Mouse (Mus musculus): ENCODE data around the gene Ap2s1.
"Not testable (repeated sequence)": the region's sequence is repeated elsewhere in the genome, so short reads cannot be mapped to it uniquely, and the experiment has no call there.

The Ap2s1 gene

DNA sequence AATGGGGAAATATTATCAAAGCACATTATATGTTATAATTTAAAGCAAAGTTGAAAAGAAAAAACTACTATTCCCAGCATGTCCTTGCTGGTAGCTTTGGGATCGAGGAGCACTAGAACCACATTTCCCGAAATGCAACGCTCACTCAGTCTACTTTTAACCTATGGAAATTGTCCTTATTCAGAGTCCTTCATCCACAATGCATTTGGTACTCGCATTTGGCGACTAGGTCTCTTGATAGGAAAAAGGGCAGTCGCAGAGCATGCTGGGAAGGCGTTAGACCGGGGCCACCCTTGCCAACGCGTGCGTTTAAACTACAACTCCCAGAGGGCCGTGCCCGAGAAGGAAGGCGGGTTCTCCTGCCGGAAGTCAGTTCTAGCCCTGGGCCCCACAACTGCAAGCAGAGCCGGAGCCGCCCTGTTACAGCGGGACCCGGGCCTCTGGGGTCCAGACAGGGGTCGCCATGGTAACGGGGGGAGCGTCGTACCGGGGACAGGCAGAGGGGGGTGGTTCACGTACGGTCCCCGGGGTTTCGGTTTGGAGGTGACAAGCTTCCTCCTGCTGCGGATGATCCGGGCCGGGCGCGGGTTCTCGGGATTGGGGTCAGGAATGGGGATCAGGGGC, at the start of gene Ap2s1:
Gene Ap2s1, plus strand, starts transcription at position 338 of the 624 bp plus-strand sequence.
- DNase-seq (ENCODE audit: low spot score), result peak; percentile 96

DNA sequence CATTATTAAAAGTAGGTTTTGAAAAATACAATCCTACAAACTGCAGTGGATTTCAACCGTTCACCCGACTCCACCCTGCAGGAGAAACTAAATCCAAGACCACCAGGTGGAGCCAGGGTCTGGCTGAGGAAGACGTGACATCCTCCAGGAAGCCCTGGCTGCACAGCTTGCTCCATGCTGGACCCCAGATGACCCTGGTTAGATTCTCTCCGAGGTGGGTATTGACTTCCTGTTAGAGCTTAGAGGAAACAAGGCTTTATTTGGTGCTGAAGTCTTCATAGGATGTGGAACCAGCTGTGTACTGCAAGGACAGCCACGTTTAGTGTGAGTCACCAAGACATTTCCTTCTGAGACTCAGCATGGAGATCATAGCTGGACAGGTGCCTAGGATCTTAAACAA, 49.0 kb upstream of the Ap2s1 start:
- no peak for DNase-seq (ENCODE audit: low spot score)

DNA sequence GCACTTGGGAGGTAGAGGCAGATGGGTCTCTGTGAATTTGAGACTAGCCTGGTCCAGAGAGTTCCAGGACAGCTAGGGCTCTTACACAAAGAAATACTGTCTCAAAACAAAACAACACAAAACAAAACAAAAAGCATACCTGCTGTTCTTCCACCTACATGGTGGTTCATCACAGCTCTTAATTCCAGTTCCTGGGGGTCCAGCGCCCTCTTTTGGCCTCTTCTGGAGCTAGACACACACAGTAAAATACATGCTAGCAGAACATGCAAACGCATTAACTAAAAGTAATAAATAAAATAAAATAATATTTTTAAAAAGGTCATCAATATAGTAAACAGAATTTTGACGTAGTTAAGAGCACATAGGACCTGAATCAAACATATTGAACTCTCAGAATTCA, 43.2 kb upstream of the Ap2s1 start:
- DNase-seq (ENCODE audit: low spot score), result no peak

DNA sequence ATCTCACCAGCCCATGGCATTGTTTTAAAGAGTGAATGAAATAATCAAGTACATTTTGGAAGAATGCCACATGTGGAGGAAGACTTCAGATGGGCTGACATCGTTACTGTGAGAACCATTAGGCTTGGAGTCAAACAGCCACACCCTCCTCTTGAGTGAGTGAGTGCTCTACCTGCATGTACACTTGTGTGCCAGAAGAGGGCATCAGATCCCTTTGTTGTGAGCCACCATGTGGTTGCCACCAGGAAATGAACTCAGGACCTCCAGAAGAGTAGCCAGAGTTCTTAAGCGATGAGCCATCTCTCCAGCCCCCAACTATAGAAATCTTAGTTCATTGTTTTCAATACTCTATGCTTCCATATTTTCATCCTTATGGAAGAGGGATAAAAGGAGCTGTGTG, 39.2 kb upstream of the Ap2s1 start:
- DNase-seq (ENCODE audit: low spot score), result no peak

DNA sequence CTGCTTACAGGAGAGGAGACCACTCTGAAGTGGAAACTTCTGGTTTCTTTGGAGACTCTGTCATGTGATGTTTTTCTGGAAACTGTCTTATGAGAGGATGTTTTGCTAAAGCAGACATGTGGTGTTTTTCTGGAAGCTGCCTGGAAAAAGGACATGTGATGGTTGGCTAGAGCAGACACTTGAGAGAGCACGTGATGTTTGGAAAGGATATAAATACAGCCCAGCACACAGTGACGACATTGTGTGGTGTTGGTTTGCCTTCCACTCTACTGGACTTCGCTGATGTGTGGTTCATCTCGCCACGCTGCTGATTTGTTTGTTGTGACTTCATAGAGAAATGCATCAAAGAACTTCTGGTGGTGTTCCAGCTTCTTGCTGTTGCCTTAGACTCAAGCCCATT, 37.6 kb upstream of the Ap2s1 start:
- no peak for DNase-seq (ENCODE audit: low spot score)

DNA sequence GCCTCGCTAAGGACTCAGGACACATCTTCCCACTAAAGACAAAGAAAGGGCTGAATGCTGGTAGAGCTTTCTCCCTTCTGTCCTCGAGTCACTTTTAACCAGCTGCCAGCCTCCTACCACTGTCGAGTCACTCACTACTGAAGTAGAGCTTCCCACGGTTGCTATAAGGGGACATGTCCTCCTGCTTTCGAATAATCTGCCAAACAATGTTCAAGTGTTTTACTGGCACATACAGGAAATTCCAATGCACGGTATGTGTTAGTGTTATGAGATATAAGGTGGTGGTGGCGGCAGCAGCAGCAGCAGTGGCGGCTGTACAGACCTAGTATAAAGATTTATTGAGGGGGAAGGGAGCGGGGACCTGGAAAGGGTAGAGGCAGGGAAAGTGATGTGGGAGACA, 31.8 kb upstream of the Ap2s1 start:
- DNase-seq (ENCODE audit: low spot score), result no peak

DNA sequence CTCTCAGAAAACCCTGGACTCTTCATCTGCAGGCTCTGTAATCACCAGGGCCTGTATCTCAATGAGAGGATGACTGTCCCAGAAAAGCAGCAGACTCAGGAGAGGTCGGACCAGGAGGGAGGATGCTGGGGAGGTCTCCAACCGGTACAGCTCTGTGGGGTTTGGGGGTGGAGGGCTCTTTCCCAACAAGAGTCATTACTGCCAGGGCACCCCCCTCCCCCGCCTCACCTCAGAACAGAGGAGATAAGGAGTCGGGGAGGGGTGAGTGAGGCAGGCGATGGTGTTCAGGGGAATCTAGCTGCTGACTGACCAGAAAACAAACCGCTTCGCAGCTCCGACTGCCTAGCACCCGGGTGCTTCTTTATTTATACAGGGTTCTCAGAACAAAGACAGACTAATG, 30.0 kb upstream of the Ap2s1 start:
- no peak for DNase-seq (ENCODE audit: low spot score)

DNA sequence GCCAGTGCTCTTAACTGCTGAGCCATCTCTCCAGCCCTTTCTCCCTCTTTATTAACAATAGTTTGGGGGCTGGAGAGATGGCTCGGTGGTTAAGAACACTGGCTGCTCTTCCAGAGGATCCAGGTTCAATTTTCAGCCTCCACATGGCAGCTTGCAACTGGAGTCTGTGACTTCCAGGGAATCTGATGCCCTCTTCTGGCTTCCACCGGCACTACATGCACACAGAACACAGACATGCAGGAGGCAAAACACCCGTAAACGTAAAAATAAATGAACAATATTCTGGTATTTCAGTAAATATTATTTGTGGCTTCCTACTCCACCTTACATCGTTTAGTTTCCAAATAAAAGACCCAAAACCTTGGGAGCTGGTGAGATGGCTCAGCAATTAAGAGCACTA, 27.6 kb upstream of the Ap2s1 start:
- DNase-seq (ENCODE audit: low spot score), result no peak

DNA sequence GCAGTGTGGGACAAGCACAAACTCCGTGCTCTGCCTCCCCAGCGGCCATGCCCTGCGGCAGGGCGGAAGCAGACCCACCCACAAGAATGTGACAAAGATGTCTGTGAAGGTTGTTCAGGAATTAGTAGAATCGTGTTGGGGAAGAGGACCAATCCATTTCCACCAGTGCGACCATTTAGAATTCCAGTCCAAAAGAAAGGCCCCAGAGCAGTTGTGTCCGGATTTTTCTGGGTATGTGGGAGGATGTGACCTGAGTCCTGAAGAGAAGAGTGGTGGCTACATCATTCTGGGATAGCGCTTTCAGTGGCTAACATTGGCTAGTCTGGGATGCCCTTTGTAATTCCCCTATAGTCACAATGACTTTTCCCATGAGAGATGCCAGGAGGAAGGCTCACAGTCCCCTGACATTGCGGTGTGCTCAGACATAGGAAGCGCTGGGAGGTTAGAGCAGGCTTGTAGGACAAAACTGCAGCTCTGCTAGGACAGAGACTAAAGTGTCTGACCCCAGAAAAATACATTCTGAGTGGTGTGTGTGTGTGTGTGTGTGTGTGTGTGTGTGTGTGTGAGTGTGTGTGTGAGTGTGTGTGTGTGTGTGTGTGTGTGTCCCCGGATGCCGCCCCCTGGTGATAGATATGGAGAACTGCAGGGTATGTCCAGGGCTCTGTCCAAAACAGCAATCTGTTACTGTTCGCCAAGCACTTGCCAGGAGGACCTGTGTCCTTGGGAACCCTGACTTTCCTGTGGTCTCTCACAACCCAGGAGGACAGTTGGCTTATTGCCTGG, 25.4 kb upstream of the Ap2s1 start:
- DNase-seq (ENCODE audit: low spot score), result no peak

DNA sequence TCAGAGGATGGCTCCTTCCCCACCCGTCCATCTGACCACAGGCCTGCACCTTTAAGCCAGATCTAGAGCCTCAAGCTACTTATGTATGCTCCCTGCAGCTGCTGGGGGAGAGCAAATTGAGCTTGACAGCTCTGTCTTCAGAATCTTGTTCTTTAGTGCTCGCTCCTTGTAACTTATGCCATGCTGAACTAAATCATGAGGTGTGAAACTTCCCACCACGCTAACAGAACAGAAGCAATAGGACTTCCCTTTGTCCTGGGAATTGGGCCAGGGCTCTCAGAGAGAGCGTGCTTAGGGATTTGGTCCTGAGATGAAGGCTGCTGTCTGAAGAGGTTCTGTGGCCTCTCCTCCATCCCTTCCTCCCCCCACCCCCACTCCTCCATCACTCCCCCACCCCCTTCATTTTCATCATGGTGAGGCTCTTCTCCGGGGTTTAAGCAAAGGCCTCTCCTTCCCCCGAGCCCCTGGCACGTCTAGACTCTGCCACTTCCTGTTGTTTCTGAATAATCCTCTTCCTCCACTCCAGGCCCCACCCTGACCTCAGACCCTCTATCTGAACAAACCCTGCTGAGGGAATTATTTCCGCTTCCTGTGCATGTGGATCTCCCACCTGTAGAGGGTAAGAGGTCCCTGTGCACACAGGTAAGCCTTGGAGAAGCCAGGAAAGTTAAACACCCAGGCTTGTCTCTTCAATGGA, 21.6 kb upstream of the Ap2s1 start:
- DNase-seq (ENCODE audit: low spot score), result not testable (repeated sequence)

DNA sequence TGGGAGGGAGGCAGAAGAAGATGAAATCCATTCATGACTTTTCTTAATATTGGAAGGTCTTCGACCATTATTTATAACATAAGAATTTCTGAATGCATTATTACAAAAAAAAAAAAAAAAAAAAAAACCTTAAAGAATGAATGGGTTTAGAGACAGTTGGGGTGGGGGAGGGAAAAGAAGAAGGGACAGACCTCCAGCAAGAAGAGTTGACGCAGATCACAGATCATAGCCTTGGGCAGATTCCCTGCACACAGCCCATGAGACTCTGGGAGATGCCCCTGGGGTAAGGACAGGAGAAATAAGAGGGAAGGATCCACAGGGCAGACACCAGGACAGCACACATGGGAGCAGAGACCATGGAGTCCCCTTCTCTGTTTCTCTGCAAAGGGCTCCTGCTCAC, 16.6 kb upstream of the Ap2s1 start, which contains the start of gene Ceacam9:
Gene Ceacam9, plus strand, starts transcription at position 301 of the 400 bp plus-strand sequence.
- no peak for DNase-seq (ENCODE audit: low spot score)

DNA sequence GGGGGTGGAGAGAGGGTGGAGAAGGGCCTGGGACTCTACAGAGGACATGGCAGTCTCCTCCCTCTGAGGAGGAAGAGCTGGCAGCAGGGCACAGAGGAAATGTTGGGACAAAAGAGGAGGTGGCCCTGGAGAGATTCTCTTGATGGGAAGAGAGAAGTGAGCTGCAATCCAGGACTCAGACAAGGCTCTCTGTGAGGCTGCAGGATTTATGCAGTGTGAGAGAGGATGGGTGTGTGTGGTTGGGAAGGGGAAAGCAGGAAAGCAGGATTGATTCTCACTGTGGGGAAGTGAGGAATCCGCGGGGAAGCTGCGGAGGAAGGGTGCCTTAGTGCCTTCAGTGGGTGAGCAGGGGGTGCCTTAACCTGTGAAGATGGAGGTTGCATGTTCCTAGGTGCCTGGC, 15.7 kb upstream of the Ap2s1 start:
- DNase-seq (ENCODE audit: low spot score), result not testable (repeated sequence)

DNA sequence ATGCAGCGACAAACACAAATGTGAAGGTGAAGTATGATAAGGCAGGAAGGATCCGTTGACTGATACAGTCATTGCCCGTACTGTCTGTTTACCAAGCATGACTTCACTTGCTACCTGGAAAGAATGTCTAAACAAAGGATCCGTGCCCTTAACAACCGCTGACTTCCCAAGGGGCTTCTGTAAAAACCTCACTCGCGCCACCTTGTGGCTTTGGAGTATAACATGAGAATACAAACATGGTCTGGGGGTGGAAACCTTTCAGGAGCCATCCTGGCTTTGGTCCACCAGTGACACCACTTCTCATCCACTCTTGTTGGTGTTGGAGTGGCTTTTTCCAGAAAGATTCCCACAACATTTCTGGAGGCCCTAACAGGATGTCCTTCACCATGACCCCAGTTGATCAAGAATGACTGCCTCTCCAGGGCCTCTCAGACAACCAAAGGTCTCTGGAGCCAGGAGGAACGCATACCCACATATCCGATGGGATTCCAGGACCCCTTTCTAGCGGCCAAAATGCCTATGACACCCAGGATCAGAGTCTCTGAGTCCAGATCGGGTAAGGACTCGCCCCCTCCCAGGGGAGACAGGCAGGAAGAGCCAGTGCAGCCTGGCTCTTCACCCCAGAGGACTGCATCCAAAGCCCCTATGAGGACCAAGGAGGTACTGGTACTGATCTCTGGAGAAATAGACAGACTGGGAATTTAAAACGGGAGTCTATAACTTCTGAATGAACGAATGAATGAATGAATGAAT, 9.4 kb upstream of the Ap2s1 start:
- peak; percentile 27 for DNase-seq (ENCODE audit: low spot score)

DNA sequence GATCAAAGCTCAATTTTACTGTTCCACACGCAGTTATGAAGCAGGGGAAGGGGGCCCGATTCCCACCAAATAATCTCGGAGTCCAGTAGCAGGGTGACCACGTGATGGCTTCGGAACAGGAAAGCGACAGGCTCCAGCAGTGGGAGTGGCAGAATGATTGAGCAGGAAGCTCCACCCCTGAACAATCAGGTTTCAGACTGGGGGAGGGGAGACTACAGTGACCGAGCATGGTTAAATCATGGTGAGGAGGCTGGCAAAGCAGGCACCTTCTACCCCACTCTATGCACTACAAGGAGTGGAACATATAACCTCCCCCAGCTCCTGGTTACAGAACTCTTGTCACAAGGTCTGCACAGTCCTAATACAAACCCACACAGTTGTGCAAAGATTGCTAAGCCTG, 8.6 kb upstream of the Ap2s1 start:
- DNase-seq (ENCODE audit: low spot score), result not testable (repeated sequence)

DNA sequence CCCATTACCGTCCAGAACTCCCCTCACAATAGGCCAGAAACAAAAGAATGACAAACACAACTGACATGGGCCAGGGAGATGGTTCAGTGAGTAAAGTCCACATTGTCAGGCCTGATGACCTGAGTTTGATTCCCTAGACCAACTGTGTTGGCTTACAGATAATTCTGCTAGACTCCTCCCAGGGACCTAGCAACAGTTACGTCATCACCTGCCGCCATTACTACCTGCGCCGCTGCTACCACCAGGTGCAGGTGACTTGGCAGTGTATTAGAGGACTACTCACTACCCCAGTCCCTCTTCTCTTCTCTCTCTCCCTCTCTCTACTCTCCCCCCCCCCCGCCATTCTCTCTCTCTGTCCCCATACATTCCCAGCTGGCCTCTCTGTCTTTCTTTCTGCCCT, 7.4 kb upstream of the Ap2s1 start:
- DNase-seq (ENCODE audit: low spot score), result no peak

DNA sequence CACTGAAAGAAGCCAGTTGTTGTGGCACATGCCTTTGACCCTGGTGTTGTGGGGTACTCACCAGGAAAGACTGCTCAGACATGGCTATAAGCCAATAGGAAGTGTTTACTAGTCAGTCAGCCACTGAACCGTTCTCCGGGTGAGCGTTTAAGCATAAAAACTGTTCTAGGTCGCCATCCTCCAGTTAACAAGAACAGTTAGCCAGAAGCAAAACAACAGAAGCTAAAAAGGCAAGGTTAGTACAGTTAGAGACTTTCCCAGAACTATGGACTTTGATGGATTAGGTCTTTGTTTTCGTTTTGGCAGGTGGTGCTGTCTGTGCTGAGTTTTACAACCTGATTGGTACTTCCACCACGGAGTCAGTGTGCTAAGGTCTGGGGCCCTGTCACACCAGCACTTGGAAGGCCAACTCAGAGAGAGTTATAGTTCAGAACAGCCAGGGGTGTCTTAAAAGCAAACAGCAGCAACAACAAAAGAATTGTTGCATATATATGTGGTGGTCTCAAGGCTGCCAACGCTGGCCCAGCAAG, 6.3 kb upstream of the Ap2s1 start:
- no peak for DNase-seq (ENCODE audit: low spot score)

DNA sequence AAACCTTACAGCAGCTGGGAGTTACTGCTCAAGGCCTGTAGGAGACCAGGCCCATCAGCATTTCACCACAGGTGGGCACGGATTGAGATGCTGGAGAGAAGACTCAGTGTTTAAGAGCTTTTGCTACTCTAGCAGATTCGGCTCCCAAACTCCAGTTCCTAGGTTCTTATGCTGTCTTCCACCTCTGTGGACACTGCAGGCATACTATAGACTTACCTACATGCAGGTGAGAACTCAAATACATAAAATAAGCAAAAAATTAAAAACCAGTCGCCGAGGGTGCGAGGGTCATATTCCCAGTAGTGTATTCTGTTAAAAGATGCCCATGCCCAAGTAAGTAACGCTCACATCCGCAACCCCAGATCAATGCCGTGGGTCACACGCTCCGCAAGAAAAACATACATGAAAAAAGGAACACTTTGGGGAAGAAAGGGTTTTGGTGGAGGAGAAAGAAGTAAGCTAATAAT, 571 bp upstream of the Ap2s1 start:
- no peak for DNase-seq (ENCODE audit: low spot score)

DNA sequence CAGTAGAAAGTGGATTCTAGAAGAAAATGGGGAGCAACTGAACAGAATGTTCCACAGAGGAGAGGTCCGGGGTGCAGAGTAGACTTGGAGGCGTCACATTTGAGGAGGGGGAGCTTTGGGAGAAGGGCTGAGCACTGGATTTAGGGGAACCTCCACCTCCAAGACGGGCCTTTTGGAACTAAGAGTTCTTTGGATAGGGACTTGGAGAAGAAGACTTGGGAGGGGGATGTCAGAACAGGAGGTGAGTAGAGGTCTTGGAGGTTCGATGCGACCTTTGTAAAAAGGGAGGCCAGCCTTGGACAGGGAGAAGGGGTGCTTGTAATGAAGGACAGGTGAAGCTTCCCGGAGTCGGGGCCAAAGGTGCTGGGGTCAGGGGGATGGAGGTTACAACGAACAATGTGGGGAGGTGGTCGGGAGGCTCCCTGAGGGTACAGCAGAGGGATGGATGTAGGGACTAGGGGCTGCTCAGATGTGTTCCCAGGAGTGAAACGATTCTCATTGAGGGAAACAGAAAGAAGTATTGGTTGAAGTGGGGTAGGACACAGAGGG, 920 bp downstream of the Ap2s1 start:
- DNase-seq (ENCODE audit: low spot score), result no peak

DNA sequence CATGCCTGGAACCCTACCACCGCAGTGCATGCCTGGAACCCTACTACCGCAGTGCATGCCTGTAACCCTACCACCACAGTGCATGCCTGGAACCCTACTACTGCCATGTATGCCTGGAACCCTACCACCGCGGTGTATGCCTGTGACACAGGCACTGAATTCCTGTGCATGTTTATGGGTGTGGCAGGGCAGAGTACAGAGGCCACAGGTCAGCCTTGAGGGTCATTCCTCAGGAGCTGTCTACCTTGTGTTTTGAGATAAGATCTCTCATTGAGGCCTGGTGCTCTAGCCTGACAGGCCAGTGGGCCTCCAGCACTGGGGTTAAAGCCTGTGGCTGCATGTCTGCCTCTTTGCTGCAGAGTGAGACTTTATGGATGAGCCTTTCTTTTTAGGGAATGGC, 7.2 kb downstream of the Ap2s1 start:
- no peak for DNase-seq (ENCODE audit: low spot score)

DNA sequence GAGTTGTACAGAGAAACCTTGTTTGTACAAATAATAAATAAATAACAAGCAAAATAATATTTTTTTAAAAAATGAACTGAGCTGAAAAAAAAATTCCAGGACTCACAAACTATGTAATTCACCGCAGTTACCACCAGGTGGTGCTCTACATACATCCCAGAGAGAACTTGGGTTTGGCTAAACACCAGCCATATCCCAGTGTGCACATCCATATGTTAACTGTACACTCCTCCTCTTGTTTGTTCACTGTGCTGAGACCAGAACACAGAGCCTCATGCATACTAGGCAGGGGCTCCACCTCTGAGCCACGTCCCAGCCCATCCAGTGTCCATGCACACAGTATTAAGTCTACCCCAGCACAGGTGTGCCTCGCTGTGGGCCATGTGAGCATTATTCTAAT, 7.9 kb downstream of the Ap2s1 start:
- no peak for DNase-seq (ENCODE audit: low spot score)

DNA sequence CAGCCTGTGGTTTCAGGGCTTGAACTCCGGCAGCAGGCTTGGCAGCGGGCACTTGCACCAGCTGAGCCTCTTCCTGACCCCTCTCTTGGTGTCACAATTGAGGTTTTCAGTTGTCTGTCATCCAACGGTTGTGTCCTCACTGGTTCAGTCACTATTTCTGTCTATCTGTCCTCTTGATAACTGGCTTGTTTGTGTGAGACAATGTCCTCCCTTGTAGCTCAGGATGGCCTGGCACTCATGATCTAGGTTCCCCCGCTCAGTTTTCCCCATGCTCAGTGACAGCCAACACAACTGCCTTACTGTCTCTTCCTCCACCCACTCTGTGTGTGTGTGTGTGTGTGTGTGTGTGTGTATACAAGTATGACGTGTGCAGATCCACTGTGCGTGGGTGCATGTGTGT, 9.4 kb downstream of the Ap2s1 start:
- no peak for DNase-seq (ENCODE audit: low spot score)

DNA sequence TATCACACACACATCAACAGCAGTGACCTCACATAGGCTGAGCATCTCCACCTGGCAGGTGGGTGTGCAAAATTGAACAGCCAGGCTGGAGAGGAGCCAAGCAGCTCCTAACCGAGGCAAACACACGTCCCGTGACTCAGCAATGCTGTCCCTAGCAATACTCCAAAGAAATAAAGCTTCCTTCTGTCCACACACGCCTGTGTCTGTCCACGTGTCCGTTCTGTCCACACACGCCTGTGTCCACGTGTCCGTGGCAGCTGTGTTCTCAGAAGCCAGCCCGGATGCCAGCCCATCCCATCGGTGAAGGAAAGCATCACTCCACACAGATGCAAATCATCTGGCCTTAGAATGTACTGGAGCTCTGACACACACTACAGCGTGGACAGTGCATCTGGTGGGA, 13.8 kb downstream of the Ap2s1 start:
- no peak for DNase-seq (ENCODE audit: low spot score)

All from ovary, adult 18-20 months (tissue).